Mouse (Mus musculus) brain, embryonic 14.5 days (tissue): ENCODE results near the gene Mustn1.

Experiments
- CTCF ChIP-seq: fragments of 200-500 bp; IDR thresholded peaks from 2 replicates; pipeline ENCODE4 v1.5.1; 2012; ENCODE audit warnings: inconsistent platforms, mild to moderate bottlenecking, moderate library complexity, borderline replicate concordance; ENCODE audit not compliant: insufficient read depth, insufficient read length; ENCODE audit errors: extremely low read depth
- POLR2A ChIP-seq: fragments of 200-500 bp; IDR thresholded peaks from 2 replicates; pipeline ENCODE4 v1.6.1; 2012; ENCODE audit warnings: mild to moderate bottlenecking, inconsistent platforms, borderline replicate concordance; ENCODE audit not compliant: poor library complexity, insufficient read depth, insufficient read length, severe bottlenecking; ENCODE audit errors: extremely low read depth

DNA sequence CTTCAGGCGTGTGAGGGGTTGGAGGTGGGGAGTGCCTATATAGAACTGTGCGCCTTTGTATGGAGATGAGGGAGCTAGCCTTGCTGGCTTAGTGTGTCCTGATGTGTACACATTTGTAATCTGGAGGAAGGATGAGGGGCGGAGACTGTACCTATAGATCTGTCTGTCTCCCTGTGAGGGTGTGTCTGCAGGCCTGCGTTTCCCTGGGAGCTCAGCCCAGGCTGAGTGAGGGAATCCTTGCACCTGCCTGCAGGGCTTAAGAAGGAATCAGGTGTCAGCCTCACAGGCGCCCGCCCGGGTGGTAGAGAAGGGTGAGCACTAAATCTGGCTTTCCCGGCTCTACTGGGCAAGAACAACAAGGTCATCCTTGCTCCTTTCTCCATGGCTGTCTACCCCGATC lies 794 bp downstream of the Mustn1 start:
- TF ChIP-seq CTCF (no peak), POLR2A (no peak)
